Mouse (Mus musculus): Measurements from ENCODE around the gene Sez6l. TPM values are rescaled to one million over a fixed set of nuclear protein-coding genes. Genes with fewer than 3 reads are reported as not detected.

Sez6l gene
- polyA plus RNA-seq, 1 experiment: 0.32 TPM

DNA sequence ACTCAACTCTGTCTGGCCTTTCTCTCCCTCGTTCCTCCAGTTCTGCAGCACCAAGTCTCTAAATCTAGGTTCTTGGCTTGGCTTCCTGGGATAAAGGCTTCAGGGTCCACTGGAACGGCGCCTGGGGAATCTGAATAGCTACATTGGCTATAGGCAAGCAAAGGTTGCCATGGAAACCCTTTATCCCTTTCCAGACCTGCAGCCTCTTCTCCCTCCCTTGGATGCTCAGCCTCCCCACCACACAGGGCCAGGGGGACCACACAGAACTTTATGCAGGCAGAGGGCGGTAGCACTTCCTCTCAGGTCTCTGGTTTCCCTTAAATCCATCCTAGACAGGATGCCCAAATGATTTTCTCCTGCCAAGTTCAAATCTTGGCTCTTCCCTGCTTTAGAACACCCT is 71.4 kb downstream of the Sez6l start:
- Histone ChIP-seq H3K4me1 (ENCODE audit: control insufficient read depth, insufficient read depth, low read length) (no peaks in the 10 kb centered on the region), H3K4me3 (ENCODE audit: insufficient read depth, low read length) (no peak overlapping the region), H3K27ac (ENCODE audit: insufficient read depth, low read length) (no peak overlapping the region)
- TF ChIP-seq POLR2A (IDR thresholded peaks at IDR 0.05; ENCODE audit: low read depth, low read length): no peak
- no peak for TF ChIP-seq CTCF (IDR thresholded peaks at IDR 0.05; ENCODE audit: borderline replicate concordance, insufficient read depth, low read length)

DNA sequence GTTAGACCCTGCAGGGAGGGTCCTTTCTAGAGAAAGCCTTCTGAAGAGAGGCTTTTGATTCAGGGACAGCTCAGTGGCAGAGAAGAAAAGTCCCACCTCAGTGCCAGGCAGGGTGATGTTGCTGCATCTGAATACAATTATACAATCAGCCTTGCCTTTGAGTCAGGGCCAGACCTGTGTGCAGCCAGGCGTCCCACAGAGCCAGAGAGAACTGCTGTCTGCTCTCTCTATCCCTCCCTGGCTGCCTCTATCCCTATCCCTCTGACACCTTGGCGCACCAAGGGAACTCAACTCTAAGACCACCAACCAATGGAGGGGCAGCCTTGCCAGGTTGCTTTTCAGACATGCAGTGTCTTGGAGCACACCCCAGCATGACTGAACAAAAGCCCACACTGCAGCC is 75.6 kb downstream of the Sez6l start:
- Histone ChIP-seq H3K4me1 (ENCODE audit: control insufficient read depth, insufficient read depth, low read length) (no peaks in the 10 kb centered on the region), H3K27ac (ENCODE audit: insufficient read depth, low read length) (no peak overlapping the region), H3K4me3 (ENCODE audit: insufficient read depth, low read length) (no peak overlapping the region)
- TF ChIP-seq CTCF (IDR thresholded peaks at IDR 0.05; ENCODE audit: borderline replicate concordance, insufficient read depth, low read length): no peak
- TF ChIP-seq POLR2A (IDR thresholded peaks at IDR 0.05; ENCODE audit: low read depth, low read length): no peak

DNA sequence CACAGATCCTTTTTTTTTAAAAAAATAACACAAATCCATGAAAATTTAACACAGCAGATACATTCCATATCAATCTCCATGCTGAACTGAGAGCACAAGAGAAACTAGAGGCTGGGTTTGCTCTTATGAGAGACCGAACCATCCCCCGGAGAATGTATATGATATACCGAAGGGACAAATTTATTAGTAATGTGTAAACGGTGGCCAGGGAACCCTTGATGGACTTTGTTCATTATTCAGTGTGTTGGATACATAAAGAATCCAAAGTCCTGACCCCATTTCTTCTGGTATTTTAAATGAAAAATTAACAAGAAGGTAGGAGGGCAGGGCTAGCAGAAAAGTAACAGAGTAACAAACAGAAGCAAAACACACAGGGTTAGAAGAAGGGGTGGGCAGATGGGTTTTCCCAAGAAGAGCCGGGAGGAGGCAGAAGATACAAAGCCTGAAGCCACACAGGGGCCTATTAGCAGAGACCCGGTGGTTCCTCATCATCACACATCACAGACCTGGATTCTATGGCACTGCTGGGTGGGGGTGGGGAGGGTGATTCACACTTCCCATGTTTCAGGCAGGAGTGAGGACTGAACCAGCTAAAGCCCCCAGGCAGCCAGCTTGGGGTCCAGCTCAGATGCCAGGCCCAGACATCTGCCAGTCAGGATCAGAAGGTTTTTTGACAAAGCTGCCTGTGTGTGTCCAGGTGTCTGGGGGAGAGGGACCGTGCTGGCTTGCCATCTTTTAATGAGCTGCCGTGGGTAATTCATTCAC is 76.9 kb downstream of the Sez6l start:
- no peak for TF ChIP-seq CTCF (IDR thresholded peaks at IDR 0.05; ENCODE audit: borderline replicate concordance, insufficient read depth, low read length)
- no peak for TF ChIP-seq POLR2A (IDR thresholded peaks at IDR 0.05; ENCODE audit: low read depth, low read length)
- Histone ChIP-seq H3K4me3 (ENCODE audit: insufficient read depth, low read length) (no peak overlapping the region), H3K4me1 (ENCODE audit: control insufficient read depth, insufficient read depth, low read length) (no peaks in the 10 kb centered on the region), H3K27ac (ENCODE audit: insufficient read depth, low read length) (no peak overlapping the region)

DNA sequence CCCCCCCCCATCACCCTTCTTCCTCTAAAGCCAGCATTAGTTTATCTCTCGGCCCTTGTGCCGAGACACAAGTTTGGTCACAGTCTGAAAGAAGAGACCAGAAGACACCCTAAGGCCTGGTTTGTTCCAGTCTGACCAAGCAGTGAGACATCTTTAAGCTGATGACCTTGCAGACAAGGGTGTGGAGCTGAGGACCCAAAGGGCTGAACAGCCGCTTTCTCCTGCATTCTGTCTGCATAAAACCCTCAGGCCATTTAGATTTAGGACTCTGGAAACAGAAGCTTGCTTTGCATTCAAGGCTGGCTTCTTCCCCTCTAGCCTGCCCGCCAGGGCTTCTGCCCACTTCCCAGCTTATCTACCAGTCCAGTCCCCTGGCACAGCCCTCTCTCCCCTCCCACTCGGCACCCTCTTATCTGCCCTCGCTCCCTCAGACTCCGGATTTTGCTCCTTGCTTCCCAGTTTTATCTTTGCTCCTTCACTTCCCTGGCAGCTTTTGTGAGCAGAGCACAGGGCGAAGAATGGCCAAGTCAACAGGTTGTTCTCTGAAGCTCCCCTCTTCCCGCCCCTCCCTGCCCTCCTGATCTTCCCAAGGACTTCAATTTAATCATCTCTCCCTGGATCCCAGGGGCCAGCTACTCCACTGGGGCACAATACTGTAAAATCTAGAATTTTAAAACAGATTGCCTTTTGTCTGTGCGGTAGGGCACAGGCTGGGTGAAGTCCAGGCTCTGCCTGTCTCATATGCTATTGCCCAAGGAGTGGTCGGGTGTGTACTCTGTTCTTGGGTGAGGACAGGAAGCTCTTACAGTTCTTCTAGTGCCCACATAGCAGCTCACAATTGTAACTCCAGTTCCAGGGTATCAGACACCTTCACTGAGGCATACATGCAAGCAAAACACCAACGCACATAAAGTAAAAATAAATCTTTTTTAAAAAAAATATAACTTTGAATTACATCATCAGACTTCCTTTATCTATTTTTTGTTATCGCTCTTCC is 77.8 kb downstream of the Sez6l start:
- H3K4me1 ChIP-seq (ENCODE audit: control insufficient read depth, insufficient read depth, low read length): no peaks in the 10 kb centered on the region
- TF ChIP-seq POLR2A (IDR thresholded peaks at IDR 0.05; ENCODE audit: low read depth, low read length) (no peak), CTCF (IDR thresholded peaks at IDR 0.05; ENCODE audit: borderline replicate concordance, insufficient read depth, low read length) (no peak)
- no peak overlapping the region for H3K4me3 ChIP-seq (ENCODE audit: insufficient read depth, low read length)
- no peak overlapping the region for H3K27ac ChIP-seq (ENCODE audit: insufficient read depth, low read length)

DNA sequence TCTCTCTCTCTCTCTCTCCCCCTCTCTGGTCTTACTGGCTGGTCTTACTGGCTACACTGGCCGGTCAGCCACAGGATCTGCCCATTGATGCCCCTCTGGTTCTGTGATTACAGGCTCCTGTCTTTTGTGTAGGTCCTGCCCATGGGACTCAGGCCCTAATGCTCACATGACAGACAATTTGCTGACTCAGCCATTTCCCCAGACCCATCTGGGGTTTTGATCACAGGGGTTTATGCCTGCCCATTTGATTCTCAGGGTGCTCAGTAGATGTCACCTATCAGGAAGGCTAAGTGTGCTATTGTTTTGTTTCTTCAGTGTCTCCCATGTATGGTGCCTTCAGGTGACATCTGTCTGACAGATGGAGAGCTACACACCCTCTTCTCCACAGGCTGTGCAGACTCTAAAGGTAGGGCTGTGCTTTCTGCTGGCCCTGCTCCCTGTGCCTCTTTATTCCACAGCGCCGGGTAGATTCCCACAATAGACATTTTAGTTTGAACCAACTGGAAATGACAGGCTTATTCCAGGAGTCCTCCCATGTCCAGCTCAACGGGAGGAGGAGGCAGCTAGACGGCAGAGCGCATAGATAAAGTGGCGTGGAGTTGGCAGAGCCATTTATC is 80.1 kb downstream of the Sez6l start:
- Histone ChIP-seq H3K4me3 (ENCODE audit: insufficient read depth, low read length) (no peak overlapping the region), H3K27ac (ENCODE audit: insufficient read depth, low read length) (no peak overlapping the region), H3K4me1 (ENCODE audit: control insufficient read depth, insufficient read depth, low read length) (no peaks in the 10 kb centered on the region)
- no peak for TF ChIP-seq POLR2A (IDR thresholded peaks at IDR 0.05; ENCODE audit: low read depth, low read length)
- TF ChIP-seq CTCF (IDR thresholded peaks at IDR 0.05; ENCODE audit: borderline replicate concordance, insufficient read depth, low read length): no peak

DNA sequence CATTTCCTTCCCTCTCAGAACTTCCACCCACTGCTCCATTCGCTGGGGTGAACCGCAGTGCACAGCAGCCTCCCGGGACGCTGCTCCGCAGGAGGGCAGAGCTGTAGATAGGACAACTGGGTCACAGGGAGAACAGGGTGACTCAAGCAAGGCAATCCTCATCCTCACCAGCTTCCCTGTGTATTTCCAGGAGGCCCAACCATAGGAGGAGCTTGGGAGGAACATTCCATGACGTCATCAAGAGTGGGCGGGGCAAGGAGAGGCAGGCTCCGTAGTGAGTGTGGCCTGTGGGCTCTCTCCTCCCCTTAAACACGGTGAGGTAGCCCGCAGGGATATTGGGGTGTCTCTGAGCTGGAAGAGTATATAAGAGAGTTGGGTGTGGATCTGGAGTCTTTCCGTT is 83.5 kb downstream of the Sez6l start:
- Histone ChIP-seq H3K4me3 (ENCODE audit: insufficient read depth, low read length) (no peak overlapping the region), H3K4me1 (ENCODE audit: control insufficient read depth, insufficient read depth, low read length) (no peaks in the 10 kb centered on the region), H3K27ac (ENCODE audit: insufficient read depth, low read length) (no peak overlapping the region)
- TF ChIP-seq CTCF (IDR thresholded peaks at IDR 0.05; ENCODE audit: borderline replicate concordance, insufficient read depth, low read length) (no peak), POLR2A (IDR thresholded peaks at IDR 0.05; ENCODE audit: low read depth, low read length) (no peak)

DNA sequence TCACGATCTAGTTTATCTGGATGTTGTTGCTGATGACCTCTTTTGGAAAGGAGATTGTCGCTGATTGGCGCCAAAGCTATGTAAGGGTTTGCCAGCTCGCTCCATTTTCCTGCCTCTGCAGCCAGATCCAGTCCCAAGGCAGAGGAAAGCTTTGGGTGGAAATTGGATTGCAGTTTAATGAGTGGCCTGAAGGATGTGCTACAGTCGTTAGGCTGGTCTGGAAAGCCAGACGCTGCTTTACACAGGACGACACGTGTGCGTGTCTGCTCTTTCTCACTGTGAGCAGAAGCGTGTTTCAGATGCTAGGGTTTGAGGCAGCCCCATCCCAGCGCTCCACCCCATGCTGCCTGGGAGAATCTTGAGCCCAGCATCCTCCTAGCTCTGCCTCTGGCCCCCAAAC is 85.5 kb downstream of the Sez6l start:
- Histone ChIP-seq H3K27ac (ENCODE audit: insufficient read depth, low read length) (no peak overlapping the region), H3K4me3 (ENCODE audit: insufficient read depth, low read length) (no peak overlapping the region), H3K4me1 (ENCODE audit: control insufficient read depth, insufficient read depth, low read length) (no peaks in the 10 kb centered on the region)
- TF ChIP-seq POLR2A (IDR thresholded peaks at IDR 0.05; ENCODE audit: low read depth, low read length): no peak
- no peak for TF ChIP-seq CTCF (IDR thresholded peaks at IDR 0.05; ENCODE audit: borderline replicate concordance, insufficient read depth, low read length)

DNA sequence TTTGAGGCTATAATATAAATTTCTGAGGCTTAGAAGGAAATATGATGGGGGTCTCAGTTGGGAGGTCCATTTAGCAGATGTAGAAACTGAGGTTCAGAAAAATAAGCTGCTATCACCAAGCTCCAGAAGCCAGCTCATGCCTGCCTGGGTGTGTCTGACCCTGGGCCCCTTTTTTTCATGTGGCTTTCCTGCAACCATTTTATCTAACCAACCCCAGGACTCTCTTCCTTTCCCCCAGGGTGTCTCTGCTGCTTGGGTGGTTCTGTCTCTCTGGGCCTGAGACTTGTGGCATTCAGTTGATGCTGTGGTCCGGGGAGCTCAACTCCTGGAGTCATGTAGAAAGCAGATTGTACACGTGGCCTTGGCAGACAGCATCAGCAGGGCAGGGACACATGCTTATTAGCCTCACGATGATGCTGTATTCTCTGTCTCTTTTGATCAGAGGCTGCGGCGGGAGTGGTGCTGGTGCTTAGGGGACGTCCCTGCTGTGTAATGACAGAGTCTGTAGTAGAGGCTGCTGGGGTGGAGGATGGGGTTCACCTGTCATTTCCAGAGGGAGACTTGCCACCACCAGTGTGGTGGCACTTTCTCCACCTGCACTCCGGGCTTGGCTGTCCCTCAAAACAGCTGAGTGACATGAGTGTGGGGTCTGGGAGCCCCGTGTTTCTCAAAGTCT is 88.7 kb downstream of the Sez6l start:
- no peaks in the 10 kb centered on the region for H3K4me1 ChIP-seq (ENCODE audit: control insufficient read depth, insufficient read depth, low read length)
- no peak overlapping the region for H3K4me3 ChIP-seq (ENCODE audit: insufficient read depth, low read length)
- TF ChIP-seq POLR2A (IDR thresholded peaks at IDR 0.05; ENCODE audit: low read depth, low read length) (no peak), CTCF (IDR thresholded peaks at IDR 0.05; ENCODE audit: borderline replicate concordance, insufficient read depth, low read length) (no peak)
- no peak overlapping the region for H3K27ac ChIP-seq (ENCODE audit: insufficient read depth, low read length)

DNA sequence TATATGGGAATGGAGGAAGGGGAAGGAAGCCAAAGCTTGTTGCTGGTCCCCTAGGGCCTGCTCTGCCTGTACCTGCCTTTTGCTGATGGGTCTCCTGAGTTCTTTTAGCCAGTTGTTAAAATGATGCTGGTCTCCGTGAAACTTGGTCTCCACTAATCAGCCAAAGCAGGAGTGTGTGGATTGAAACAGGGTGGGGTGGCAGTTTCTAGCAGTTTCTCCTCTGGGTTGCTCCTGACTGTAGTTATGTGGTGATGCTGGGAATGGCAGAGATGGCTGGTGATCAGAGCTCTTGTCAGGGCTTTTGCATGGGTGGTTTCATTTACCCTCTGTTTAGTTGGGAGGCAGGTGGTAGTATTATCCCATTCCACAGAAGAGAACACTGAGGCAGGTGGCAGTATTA is 89.5 kb downstream of the Sez6l start:
- H3K4me3 ChIP-seq (ENCODE audit: insufficient read depth, low read length): no peak overlapping the region
- H3K4me1 ChIP-seq (ENCODE audit: control insufficient read depth, insufficient read depth, low read length): no peaks in the 10 kb centered on the region
- TF ChIP-seq CTCF (IDR thresholded peaks at IDR 0.05; ENCODE audit: borderline replicate concordance, insufficient read depth, low read length): no peak
- no peak overlapping the region for H3K27ac ChIP-seq (ENCODE audit: insufficient read depth, low read length)
